Mouse (Mus musculus) lung, postnatal 25 days (tissue): Measurements from ENCODE around the gene Spen.

Experiments used
- DNase-seq: peaks from one replicate; pipeline ENCODE4 v3.0.0; 2022; ENCODE audit warnings: low spot score

Gene Spen

GRCm38 (mm10) chr4:141420886-141421285 is 117.5 kb downstream of the Spen start:
- DNase-seq, result no peak

GRCm38 (mm10) chr4:141420192-141420829 is 118.1 kb downstream of the Spen start, which contains the start of gene Hspb7:
Gene Hspb7 (plus strand): TSS chr4:141420779.
- no peak for DNase-seq

GRCm38 (mm10) chr4:141419398-141420191 is 118.8 kb downstream of the Spen start:
- no peak for DNase-seq
